Mouse (Mus musculus): ENCODE measurements around the gene Grip1. TPM values are rescaled to one million over a fixed set of nuclear protein-coding genes. Genes with fewer than 3 reads are reported as not detected.

The Grip1 gene
- polyA plus RNA-seq, 1 experiment from 2014 or later, result 5.4 TPM

- Histone ChIP-seq H3K9ac (ENCODE audit: low read depth, low read length) (no peak overlapping the region), H3K27me3 (ENCODE audit: control insufficient read depth, insufficient read depth, low read length) (no peaks in the 10 kb centered on the region), H3K4me1 (ENCODE audit: control insufficient read depth, insufficient read depth, low read length) (no peaks in the 10 kb centered on the region), H3K9me3 (ENCODE audit: control insufficient read depth, low read length) (no peaks in the 10 kb centered on the region), H3K4me2 (replicated peaks; ENCODE audit: low read depth, low read length) (no peak overlapping the region), H3K27ac (ENCODE audit: low read depth, low read length) (no peak overlapping the region), H3K4me3 (ENCODE audit: low read length) (no peak overlapping the region), H3K36me3 (ENCODE audit: control insufficient read depth, insufficient read depth, low read length) (no peaks in the 10 kb centered on the region)
- ATAC-seq (ENCODE audit: low FRiP score, low TSS enrichment), result no peak
- WGBS, result 62% methylated on average over 15 of the region's 15 CpGs
Measured at GRCm38 (mm10) chr10:120035211-120035733, 581.6 kb downstream of the Grip1 start.

DNA sequence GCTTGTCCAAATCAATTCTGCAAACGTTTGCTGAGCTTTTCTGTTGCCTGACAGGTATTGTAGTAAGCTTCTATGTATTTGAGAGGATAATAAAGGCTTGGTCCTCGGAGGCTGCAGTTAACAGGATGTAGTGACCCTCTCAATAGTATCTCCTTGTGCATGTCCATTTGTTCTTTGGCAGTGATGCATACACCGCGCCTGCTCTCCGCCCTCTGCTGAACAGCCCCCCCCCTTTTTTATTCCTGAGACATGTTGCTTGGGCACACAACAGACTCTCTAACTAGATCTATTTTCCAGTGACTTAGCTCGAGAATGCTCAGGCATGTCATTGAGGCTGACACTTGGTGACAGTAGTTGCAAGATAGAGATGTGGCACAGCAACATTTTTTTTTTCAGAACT is 582.2 kb downstream of the Grip1 start:
- Histone ChIP-seq H3K4me1 (ENCODE audit: control insufficient read depth, insufficient read depth, low read length) (no peaks in the 10 kb centered on the region), H3K27me3 (ENCODE audit: control insufficient read depth, insufficient read depth, low read length) (no peaks in the 10 kb centered on the region), H3K4me2 (replicated peaks; ENCODE audit: low read depth, low read length) (no peak overlapping the region), H3K27ac (ENCODE audit: low read depth, low read length) (no peak overlapping the region), H3K36me3 (ENCODE audit: control insufficient read depth, insufficient read depth, low read length) (no peaks in the 10 kb centered on the region), H3K9me3 (ENCODE audit: control insufficient read depth, low read length) (no peaks in the 10 kb centered on the region), H3K9ac (ENCODE audit: low read depth, low read length) (no peak overlapping the region), H3K4me3 (ENCODE audit: low read length) (no peak overlapping the region)
- ATAC-seq (ENCODE audit: low FRiP score, low TSS enrichment), result no peak
- WGBS, result 77% methylated on average over 6 of the region's 6 CpGs

GRCm38 (mm10) chr10:120038194-120038593 is 584.6 kb downstream of the Grip1 start:
- 91% methylated on average over 5 of the region's 5 CpGs for WGBS
- Histone ChIP-seq H3K27me3 (ENCODE audit: control insufficient read depth, insufficient read depth, low read length) (no peaks in the 10 kb centered on the region), H3K27ac (ENCODE audit: low read depth, low read length) (no peak overlapping the region), H3K4me3 (ENCODE audit: low read length) (no peak overlapping the region), H3K4me2 (replicated peaks; ENCODE audit: low read depth, low read length) (no peak overlapping the region), H3K9ac (ENCODE audit: low read depth, low read length) (no peak overlapping the region), H3K36me3 (ENCODE audit: control insufficient read depth, insufficient read depth, low read length) (no peaks in the 10 kb centered on the region), H3K4me1 (ENCODE audit: control insufficient read depth, insufficient read depth, low read length) (no peaks in the 10 kb centered on the region), H3K9me3 (ENCODE audit: control insufficient read depth, low read length) (no peaks in the 10 kb centered on the region)
- ATAC-seq (ENCODE audit: low FRiP score, low TSS enrichment), result no peak

- WGBS, result 91% methylated on average over 6 of the region's 6 CpGs
- Histone ChIP-seq H3K9ac (ENCODE audit: low read depth, low read length) (no peak overlapping the region), H3K4me1 (ENCODE audit: control insufficient read depth, insufficient read depth, low read length) (no peaks in the 10 kb centered on the region), H3K4me3 (ENCODE audit: low read length) (no peak overlapping the region), H3K36me3 (ENCODE audit: control insufficient read depth, insufficient read depth, low read length) (no peaks in the 10 kb centered on the region), H3K9me3 (ENCODE audit: control insufficient read depth, low read length) (no peaks in the 10 kb centered on the region), H3K27me3 (ENCODE audit: control insufficient read depth, insufficient read depth, low read length) (no peaks in the 10 kb centered on the region), H3K4me2 (replicated peaks; ENCODE audit: low read depth, low read length) (no peak overlapping the region), H3K27ac (ENCODE audit: low read depth, low read length) (no peak overlapping the region)
- no peak for ATAC-seq (ENCODE audit: low FRiP score, low TSS enrichment)
Measured at GRCm38 (mm10) chr10:120044237-120044636, 590.6 kb downstream of the Grip1 start.

DNA sequence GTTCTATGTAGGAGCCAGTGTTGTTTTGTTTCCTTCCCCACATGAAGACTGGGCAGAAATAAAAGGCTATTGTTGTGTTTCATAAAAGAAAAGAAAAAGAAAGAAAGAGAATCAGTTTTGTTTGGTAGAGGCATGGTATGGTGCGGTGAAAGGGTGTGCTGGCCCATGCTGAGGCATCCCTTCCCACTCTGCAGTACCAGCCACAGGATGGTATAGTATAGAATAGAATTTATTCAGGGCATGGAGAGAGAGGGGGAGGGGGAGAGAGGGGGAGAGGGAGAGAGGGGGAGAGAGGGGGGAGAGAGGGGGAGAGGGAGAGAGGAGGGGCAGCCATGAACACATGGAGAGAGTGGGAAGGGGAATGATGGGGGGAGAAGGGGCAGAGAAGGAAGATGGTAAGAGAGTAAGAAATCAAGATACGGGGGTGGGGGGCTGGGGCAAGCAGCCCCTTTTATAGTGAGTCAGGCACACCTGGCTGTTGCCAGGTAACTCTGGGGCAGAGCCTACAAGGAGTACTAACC is 591.1 kb downstream of the Grip1 start:
- H3K27me3 ChIP-seq (ENCODE audit: control insufficient read depth, insufficient read depth, low read length), result no peaks in the 10 kb centered on the region
- H3K36me3 ChIP-seq (ENCODE audit: control insufficient read depth, insufficient read depth, low read length), result no peaks in the 10 kb centered on the region
- H3K9me3 ChIP-seq (ENCODE audit: control insufficient read depth, low read length), result no peaks in the 10 kb centered on the region
- H3K4me1 ChIP-seq (ENCODE audit: control insufficient read depth, insufficient read depth, low read length), result no peaks in the 10 kb centered on the region
- no peak overlapping the region for H3K4me2 ChIP-seq (replicated peaks; ENCODE audit: low read depth, low read length)
- H3K27ac ChIP-seq (ENCODE audit: low read depth, low read length), result no peak overlapping the region
- no peak for ATAC-seq (ENCODE audit: low FRiP score, low TSS enrichment)
- H3K4me3 ChIP-seq (ENCODE audit: low read length), result no peak overlapping the region
- H3K9ac ChIP-seq (ENCODE audit: low read depth, low read length), result no peak overlapping the region
- WGBS, result 90% methylated on average over 2 of the region's 2 CpGs

DNA sequence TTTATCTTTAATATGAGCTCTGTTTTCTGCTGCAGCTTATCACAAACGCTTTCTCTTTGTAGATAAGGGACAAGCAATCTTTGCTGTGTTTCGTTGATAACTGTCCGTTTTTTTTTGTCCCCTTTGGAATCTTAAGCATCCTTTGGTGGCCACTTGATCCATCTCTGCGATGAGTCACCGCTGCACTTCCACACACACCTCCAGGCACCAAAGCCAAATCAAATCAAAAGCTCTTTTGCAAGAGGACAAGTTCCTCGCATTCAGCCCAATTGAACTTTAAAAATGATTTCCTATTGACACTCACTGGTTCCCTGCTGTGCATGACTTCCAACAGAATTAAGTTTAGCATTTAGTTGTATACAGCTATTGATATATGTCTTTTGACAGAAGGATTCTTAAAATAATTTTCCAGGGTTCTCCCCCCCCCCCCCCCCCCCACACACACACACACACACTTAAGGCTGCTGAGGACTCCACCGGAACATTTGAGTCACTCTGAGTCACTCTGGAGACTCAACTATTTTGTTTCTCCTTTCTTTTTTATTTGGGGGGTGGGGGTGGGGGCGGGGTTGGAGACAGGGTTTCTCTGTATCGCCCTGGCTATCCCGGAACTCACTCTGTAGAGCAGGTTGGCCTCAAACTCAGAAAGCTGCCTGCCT is 607.1 kb downstream of the Grip1 start:
- Histone ChIP-seq H3K9ac (ENCODE audit: low read depth, low read length) (no peak overlapping the region), H3K27ac (ENCODE audit: low read depth, low read length) (no peak overlapping the region), H3K4me2 (replicated peaks; ENCODE audit: low read depth, low read length) (no peak overlapping the region), H3K4me3 (ENCODE audit: low read length) (no peak overlapping the region), H3K27me3 (ENCODE audit: control insufficient read depth, insufficient read depth, low read length) (no peaks in the 10 kb centered on the region), H3K4me1 (ENCODE audit: control insufficient read depth, insufficient read depth, low read length) (no peaks in the 10 kb centered on the region), H3K36me3 (ENCODE audit: control insufficient read depth, insufficient read depth, low read length) (no peaks in the 10 kb centered on the region), H3K9me3 (ENCODE audit: control insufficient read depth, low read length) (no peaks in the 10 kb centered on the region)
- ATAC-seq (ENCODE audit: low FRiP score, low TSS enrichment), result no peak
- 91% methylated on average over 10 of the region's 10 CpGs for WGBS

DNA sequence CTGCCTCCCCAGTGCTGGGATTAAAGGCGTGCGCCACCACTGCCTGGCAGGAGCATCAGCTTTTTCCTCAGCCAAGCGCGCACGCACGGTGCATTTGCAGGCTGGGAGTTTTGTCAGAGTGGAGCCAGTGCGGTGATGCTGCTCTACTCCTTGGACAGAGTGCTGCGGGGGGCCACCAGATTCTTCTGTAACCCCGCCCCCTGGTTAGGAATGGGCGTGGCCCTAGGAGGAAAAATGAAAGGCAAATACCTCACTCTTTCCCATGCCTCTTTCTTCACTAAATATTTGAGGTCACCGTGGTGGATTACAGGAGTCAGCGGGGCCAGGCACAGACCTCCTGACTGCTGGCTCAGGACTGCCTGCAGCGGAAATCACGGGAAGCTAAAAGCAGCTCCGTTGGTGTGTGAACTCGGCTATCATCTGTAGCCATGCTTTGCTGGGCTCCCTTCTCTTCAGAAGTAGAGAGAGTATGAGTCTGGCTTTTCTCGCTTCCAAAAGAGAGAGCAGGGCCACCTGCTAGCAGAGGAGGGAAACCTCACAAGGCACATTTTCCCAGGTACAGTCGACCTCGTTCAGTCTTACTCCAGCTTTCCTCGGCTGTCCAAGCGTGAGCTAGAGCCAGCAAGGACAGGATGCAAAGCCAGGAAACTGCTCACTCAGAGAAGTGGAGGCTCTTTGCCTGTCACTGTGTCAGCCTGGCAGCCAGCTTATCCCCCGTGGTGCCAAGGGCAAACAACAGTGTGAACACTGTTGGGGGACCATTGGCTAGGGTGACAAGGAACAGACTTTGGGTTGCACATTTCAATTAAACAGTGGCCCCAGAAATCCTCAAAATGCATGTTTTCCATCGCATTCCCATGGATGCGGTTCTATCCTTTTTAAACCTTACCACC is 607.9 kb downstream of the Grip1 start:
- Histone ChIP-seq H3K27me3 (ENCODE audit: control insufficient read depth, insufficient read depth, low read length) (no peaks in the 10 kb centered on the region), H3K4me3 (ENCODE audit: low read length) (no peak overlapping the region), H3K9ac (ENCODE audit: low read depth, low read length) (no peak overlapping the region), H3K9me3 (ENCODE audit: control insufficient read depth, low read length) (no peaks in the 10 kb centered on the region), H3K4me1 (ENCODE audit: control insufficient read depth, insufficient read depth, low read length) (no peaks in the 10 kb centered on the region), H3K27ac (ENCODE audit: low read depth, low read length) (no peak overlapping the region), H3K4me2 (replicated peaks; ENCODE audit: low read depth, low read length) (no peak overlapping the region), H3K36me3 (ENCODE audit: control insufficient read depth, insufficient read depth, low read length) (no peaks in the 10 kb centered on the region)
- no peak for ATAC-seq (ENCODE audit: low FRiP score, low TSS enrichment)
- WGBS, result 83% methylated on average over 24 of the region's 24 CpGs

DNA sequence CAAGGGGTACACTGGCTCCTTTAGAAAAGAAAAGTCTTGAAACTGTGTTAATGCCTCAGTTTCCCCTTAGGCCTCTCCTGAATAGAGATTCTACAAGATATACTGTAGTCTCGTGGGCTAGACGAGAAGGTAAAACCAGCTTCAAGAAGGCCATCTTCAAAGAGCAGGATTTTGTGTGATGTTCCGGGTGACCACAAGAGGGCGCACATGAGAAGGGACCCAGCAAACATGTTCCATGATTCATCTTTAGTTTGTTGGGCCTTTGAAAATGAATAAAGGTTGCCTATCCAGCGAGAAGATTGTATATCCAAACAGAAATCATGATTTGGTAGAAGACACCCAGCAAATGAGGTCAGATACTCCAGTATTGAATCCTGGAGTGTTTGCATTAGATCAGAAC is 610.8 kb downstream of the Grip1 start:
- no peak overlapping the region for H3K27ac ChIP-seq (ENCODE audit: low read depth, low read length)
- 24% methylated on average over 5 of the region's 5 CpGs for WGBS
- H3K4me3 ChIP-seq (ENCODE audit: low read length), result no peak overlapping the region
- no peaks in the 10 kb centered on the region for H3K27me3 ChIP-seq (ENCODE audit: control insufficient read depth, insufficient read depth, low read length)
- no peak for ATAC-seq (ENCODE audit: low FRiP score, low TSS enrichment)
- no peak overlapping the region for H3K9ac ChIP-seq (ENCODE audit: low read depth, low read length)
- no peaks in the 10 kb centered on the region for H3K36me3 ChIP-seq (ENCODE audit: control insufficient read depth, insufficient read depth, low read length)
- H3K9me3 ChIP-seq (ENCODE audit: control insufficient read depth, low read length), result no peaks in the 10 kb centered on the region
- H3K4me2 ChIP-seq (replicated peaks; ENCODE audit: low read depth, low read length), result no peak overlapping the region
- H3K4me1 ChIP-seq (ENCODE audit: control insufficient read depth, insufficient read depth, low read length), result no peaks in the 10 kb centered on the region

DNA sequence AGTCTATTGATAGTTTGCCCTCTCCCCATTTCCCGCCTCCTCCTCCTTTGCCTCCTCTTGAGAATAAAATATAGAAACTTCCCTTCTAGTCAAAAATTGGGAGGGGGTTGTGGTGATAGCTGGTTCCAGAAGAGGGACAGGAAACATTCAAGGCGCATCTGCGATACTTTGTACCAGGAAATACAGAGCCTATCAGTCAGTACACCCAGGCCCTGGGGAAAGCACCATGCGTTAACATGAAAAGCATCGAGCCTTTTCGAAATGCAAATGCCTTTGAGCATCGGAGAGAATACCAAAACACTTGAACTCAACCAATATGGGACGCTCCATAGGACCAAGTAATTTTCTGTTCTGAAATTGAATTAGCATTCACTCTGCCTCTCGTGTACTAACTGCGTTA is 612.7 kb downstream of the Grip1 start:
- H3K27me3 ChIP-seq (ENCODE audit: control insufficient read depth, insufficient read depth, low read length), result no peaks in the 10 kb centered on the region
- H3K9me3 ChIP-seq (ENCODE audit: control insufficient read depth, low read length), result no peaks in the 10 kb centered on the region
- H3K9ac ChIP-seq (ENCODE audit: low read depth, low read length), result no peak overlapping the region
- no peaks in the 10 kb centered on the region for H3K4me1 ChIP-seq (ENCODE audit: control insufficient read depth, insufficient read depth, low read length)
- 96% methylated on average over 10 of the region's 10 CpGs for WGBS
- H3K27ac ChIP-seq (ENCODE audit: low read depth, low read length), result no peak overlapping the region
- no peak for ATAC-seq (ENCODE audit: low FRiP score, low TSS enrichment)
- no peak overlapping the region for H3K4me3 ChIP-seq (ENCODE audit: low read length)
- H3K4me2 ChIP-seq (replicated peaks; ENCODE audit: low read depth, low read length), result no peak overlapping the region
- H3K36me3 ChIP-seq (ENCODE audit: control insufficient read depth, insufficient read depth, low read length), result no peaks in the 10 kb centered on the region

Measured in kidney, embryonic 14.5 days (tissue).